Mouse (Mus musculus) forebrain, embryonic 13.5 days (tissue): ENCODE data around the gene Cryab. TPM values are rescaled to one million over a fixed set of nuclear protein-coding genes. Genes with fewer than 3 reads are reported as not detected.

Source experiments
- polyA plus RNA-seq: library from polyadenylated mRNA; unstranded; fragments of >200 nt; fragmentation: Nextera tagmentation; extraction: Ambion mirVana; gene quantifications from 2 replicates; pipeline ENCODE4 v1.2.1, GENCODE M21; 2015

Gene Cryab
- polyA plus RNA-seq, 1 experiment from 2014 or later = 6.5 TPM

Other genes starting within 250 kb of the Cryab start
- 97.0 and 102 TPM in 2 replicates for gene Pts, start 222.6 kb upstream of the Cryab start, polyA plus RNA-seq
- gene Il18, start 196.5 kb upstream of the Cryab start, polyA plus RNA-seq = 16.4 and 17.3 TPM in 2 replicates
- gene Bco2, start 196.1 kb upstream of the Cryab start, polyA plus RNA-seq = 0.20 and 0.37 TPM in 2 replicates
- gene Tex12, start 190.0 kb upstream of the Cryab start, polyA plus RNA-seq = 0.18 TPM in 1 of 2 replicates, not detected in the other
- 214 and 228 TPM in 2 replicates for gene Sdhd, start 147.5 kb upstream of the Cryab start, polyA plus RNA-seq
- gene Timm8b, start 147.4 kb upstream of the Cryab start, polyA plus RNA-seq = 374 and 437 TPM in 2 replicates
- gene Pih1d2, start 134.0 kb upstream of the Cryab start, polyA plus RNA-seq = 5.0 and 6.0 TPM in 2 replicates
- 22.4 and 26.1 TPM in 2 replicates for gene Nkapd1, start 133.9 kb upstream of the Cryab start, polyA plus RNA-seq
- 40.6 and 40.8 TPM in 2 replicates for gene Dlat, start 91.5 kb upstream of the Cryab start, polyA plus RNA-seq
- 20.2 and 21.4 TPM in 2 replicates for gene Dixdc1, start 11.8 kb upstream of the Cryab start, polyA plus RNA-seq
- 1.0 and 1.2 TPM in 2 replicates for gene 2310030G06Rik, start 4.8 kb upstream of the Cryab start, polyA plus RNA-seq
- not detected in 2 replicates for gene Hspb2, start 1.0 kb downstream of the Cryab start, polyA plus RNA-seq
- gene Fdxacb1, start 16.9 kb downstream of the Cryab start, polyA plus RNA-seq = 10.9 and 12.3 TPM in 2 replicates
- 33.5 and 38.4 TPM in 2 replicates for gene Alg9, start 23.7 kb downstream of the Cryab start, polyA plus RNA-seq
- 44.2 and 47.1 TPM in 2 replicates for gene 1110032A03Rik, start 24.2 kb downstream of the Cryab start, polyA plus RNA-seq
- gene Ppp2r1b, start 94.0 kb downstream of the Cryab start, polyA plus RNA-seq = 86.3 and 89.7 TPM in 2 replicates